Mouse (Mus musculus): ENCODE data around the gene Steap3.

Steap3 gene

DNA sequence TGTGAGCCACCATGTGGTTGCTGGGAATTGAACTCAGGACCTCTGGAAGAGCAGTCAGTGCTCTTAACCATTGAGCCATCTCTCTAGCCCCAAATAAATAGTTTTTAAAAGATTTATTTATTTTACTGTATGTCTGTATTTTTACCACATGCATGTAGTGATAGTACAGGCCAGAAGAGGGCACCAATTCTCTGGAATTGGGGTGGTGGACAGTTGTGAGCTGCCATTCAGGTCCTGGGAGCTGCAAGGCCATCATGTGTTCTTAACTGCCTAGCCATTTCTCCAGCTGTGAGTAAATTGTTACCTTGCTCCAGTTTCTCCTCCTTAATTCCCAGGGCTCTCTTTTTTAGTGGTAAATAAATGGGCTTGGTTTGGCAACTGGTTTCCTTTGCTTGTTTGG is 118.3 kb downstream of the Steap3 start:
- DNase-seq (ENCODE audit: low read depth, low spot score), result no peak

DNA sequence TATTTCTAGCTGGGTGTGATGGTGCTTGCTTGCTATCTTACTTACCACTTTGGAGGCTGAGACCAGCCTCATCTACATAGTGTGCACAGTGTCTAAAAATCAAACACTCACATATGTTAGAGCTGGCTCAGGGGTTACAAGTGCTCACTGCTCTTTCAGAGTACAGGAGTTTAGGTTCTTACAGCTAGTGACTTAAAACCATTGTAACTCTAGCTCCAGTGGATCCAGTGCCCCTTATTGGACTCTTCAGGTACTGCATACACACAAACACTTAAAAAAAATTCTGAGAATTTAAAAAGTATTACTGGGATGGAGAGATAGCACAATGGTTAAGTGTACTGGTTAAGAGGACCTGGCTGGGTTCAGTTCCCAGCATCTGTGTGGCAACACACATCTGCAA is 125.5 kb downstream of the Steap3 start:
- no peak for DNase-seq (ENCODE audit: low read depth, low spot score)

DNA sequence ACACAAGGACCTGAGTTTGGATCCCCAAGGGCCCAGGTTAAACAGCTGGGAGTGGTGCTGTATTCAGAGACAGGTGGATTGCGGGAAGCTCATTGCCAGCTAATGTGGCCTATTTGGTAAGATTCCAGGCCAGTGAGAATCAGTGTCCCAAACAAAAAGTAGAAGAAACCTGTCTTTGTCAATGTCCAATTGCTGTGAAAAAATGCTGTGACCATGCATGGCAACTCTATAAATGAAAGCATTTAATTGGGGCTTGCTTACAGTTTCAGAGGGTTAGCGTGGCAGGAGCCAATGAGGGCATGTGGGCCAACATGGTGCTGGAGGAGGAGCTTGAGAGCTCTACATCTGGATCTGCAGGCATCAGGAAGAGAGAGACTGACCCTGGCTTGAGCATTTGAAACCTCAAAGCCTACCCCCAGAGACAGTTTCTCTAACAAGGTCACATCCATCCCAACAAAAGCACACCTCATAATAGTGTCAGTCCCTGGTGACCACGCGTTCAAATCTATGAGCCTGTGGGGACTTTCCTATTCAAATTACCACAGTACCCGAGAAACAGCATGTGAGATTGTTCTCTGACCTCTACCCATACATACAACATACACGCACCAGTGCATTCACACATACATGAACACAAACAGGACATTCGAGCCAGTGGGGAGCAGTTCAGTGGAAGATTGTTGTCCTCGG is 126.8 kb downstream of the Steap3 start:
- no peak for DNase-seq (ENCODE audit: low read depth, low spot score)

DNA sequence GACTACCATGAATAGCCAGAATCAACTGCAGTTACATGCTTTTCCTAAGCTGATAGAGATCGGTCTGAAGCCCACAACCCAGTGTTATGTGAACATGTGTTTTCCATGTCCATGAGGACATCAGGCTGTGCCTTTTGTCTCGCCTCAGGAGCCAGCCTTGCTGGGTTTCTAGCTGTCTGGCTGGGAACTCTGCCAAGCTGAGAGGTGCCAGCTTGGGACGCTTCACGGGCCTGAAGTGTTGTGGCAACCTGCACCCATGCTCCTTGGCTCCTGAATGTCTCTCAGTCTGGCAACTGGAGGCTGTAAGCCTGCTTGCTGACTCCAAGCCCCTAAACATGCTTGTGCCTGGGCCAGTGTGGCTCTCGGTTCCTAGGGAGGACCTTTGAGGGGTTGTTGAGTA is 130.0 kb downstream of the Steap3 start:
- no peak for DNase-seq (ENCODE audit: low read depth, low spot score)
